Mouse (Mus musculus) C2C12 (cell line): ENCODE measurements at regions not wholly inside any gene's neighbourhood (a gene's known extent, or its start where the extent isn't known, plus 50 kb on each side); places are given as distances from the start of the nearest gene placed in this dataset.

Experiments used
- CEBPB ChIP-seq: IDR thresholded peaks from one replicate; pipeline ENCODE4 v1.6.1; 2011; ENCODE audit warnings: low read depth, mild to moderate bottlenecking, control low read depth, moderate library complexity
- CTCF ChIP-seq: IDR thresholded peaks from one replicate; pipeline ENCODE4 v1.5.1; 2011; ENCODE audit not compliant: control insufficient read depth, insufficient read depth, insufficient read length
- FOSL1 ChIP-seq: IDR thresholded peaks from one replicate; pipeline ENCODE4 v1.8.0; 2011; ENCODE audit warnings: mild to moderate bottlenecking, low read length; ENCODE audit not compliant: poor library complexity, insufficient read depth, severe bottlenecking
- MAX ChIP-seq: IDR thresholded peaks from one replicate; pipeline ENCODE4 v1.6.1; 2011; ENCODE audit warnings: mild to moderate bottlenecking, control low read depth
- USF1 ChIP-seq: IDR thresholded peaks from one replicate; pipeline ENCODE4 v1.6.1; 2011; ENCODE audit warnings: low read depth, mild to moderate bottlenecking, control low read depth, moderate library complexity

GRCm38 (mm10) chr13:58467097-58467642 lies 64.0 kb upstream of the Hnrnpk start:
- TF ChIP-seq CTCF, result no peak
- TF ChIP-seq USF1, result no peak
- TF ChIP-seq CEBPB, result no peak
- no peak for TF ChIP-seq FOSL1
- no peak for TF ChIP-seq MAX
